Mouse (Mus musculus) embryonic facial prominence, embryonic 12.5 days (tissue): Measurements from ENCODE around the gene Wbp1l. TPM values are rescaled to one million over a fixed set of nuclear protein-coding genes. Genes with fewer than 3 reads are reported as not detected.

Source experiments
- ATAC-seq: fragments of 200-750 bp; cut with Nextera tagmentation; 2 replicates; pipeline ENCODE4 v1.8.0; 2017; ENCODE audit not compliant: insufficient number of reproducible peaks, insufficient read depth, low FRiP score, low TSS enrichment
- H3K27ac ChIP-seq: fragments of 300-500 bp; sonication (generic); 2 replicates; pipeline ENCODE4 v1.5.1; 2016; ENCODE audit warnings: mild to moderate bottlenecking
- H3K27me3 ChIP-seq: fragments of 300-500 bp; sonication (generic); 2 replicates; pipeline ENCODE4 v1.6.1; 2016; ENCODE audit warnings: mild to moderate bottlenecking, moderate library complexity
- H3K36me3 ChIP-seq: fragments of 300-500 bp; sonication (generic); 2 replicates; pipeline ENCODE4 v1.6.1; 2016; ENCODE audit warnings: mild to moderate bottlenecking
- H3K4me1 ChIP-seq: fragments of 300-500 bp; sonication (generic); 2 replicates; pipeline ENCODE4 v1.6.1; 2016
- H3K4me2 ChIP-seq: fragments of 300-500 bp; sonication (generic); replicated peaks from 2 replicates; pipeline ENCODE4 v1.6.1; 2016; ENCODE audit warnings: mild to moderate bottlenecking, moderate library complexity
- H3K4me3 ChIP-seq: fragments of 300-500 bp; sonication (generic); 2 replicates; pipeline ENCODE4 v1.5.1; 2016; ENCODE audit warnings: mild to moderate bottlenecking
- H3K9ac ChIP-seq: fragments of 300-500 bp; sonication (generic); 2 replicates; pipeline ENCODE4 v1.6.1; 2016; ENCODE audit warnings: mild to moderate bottlenecking, moderate library complexity
- H3K9me3 ChIP-seq: fragments of 300-500 bp; sonication (generic); 2 replicates; pipeline ENCODE4 v1.6.1; 2016; ENCODE audit warnings: mild to moderate bottlenecking, moderate library complexity
- WGBS: fragments of 180-500 bp; shearing (Covaris S2); methylation state at CpG from one replicate; pipeline ENCODE4 v1.1.7; 2016; 5-methylcytosine and 5-hydroxymethylcytosine counted together
- polyA plus RNA-seq: library from polyadenylated mRNA; unstranded; fragments of >200 nt; fragmentation: Nextera tagmentation; extraction: Ambion mirVana; gene quantifications from 2 replicates; pipeline ENCODE4 v1.2.1, GENCODE M21; 2016

Wbp1l gene
- polyA plus RNA-seq, 1 experiment from 2014 or later: 52.5 TPM

- H3K27ac ChIP-seq: no peak overlapping the region
- no peaks in the 10 kb centered on the region for H3K27me3 ChIP-seq
- H3K4me2 ChIP-seq: peak overlapping the region; percentile 73
- 0 out of 2 replicates have a peak, but pooled peaks cover 6% of the 10 kb centered on the region for H3K36me3 ChIP-seq
- no peaks in the 10 kb centered on the region for H3K9me3 ChIP-seq
- 16% methylated on average over 10 of the region's 10 CpGs for WGBS
- H3K4me3 ChIP-seq: peak overlapping the region; percentile 80
- no peak for ATAC-seq
- peaks cover 17% of the 10 kb centered on the region for H3K4me1 ChIP-seq
- H3K9ac ChIP-seq: peak overlapping the region; percentile 79; the same call in 1 of the 2 replicates
Measured at GRCm38 (mm10) chr19:46571878-46572244, 27.0 kb upstream of the Wbp1l start.

GRCm38 (mm10) chr19:46572548-46572947 is 26.3 kb upstream of the Wbp1l start:
- ATAC-seq: peak; percentile 25
- Histone ChIP-seq H3K9me3 (no peaks in the 10 kb centered on the region), H3K4me3 (peak overlapping the region; percentile 80), H3K36me3 (0 out of 2 replicates have a peak, but pooled peaks cover 2% of the 10 kb centered on the region), H3K4me1 (peaks cover 17% of the 10 kb centered on the region), H3K4me2 (peak overlapping the region; percentile 73), H3K27me3 (no peaks in the 10 kb centered on the region), H3K9ac (peak overlapping the region; percentile 79), H3K27ac (peak overlapping the region; percentile 80)
- 1% methylated on average over 17 of the region's 17 CpGs for WGBS

- Histone ChIP-seq H3K4me2 (peak within 1 kb of the TSS; percentile 73), H3K4me1 (peaks cover 17% of the 10 kb centered on the region), H3K9me3 (no peaks in the 10 kb centered on the region), H3K27me3 (no peaks in the 10 kb centered on the region), H3K27ac (peak within 1 kb of the TSS; percentile 80), H3K4me3 (peak within 1 kb of the TSS; percentile 80), H3K9ac (peak within 1 kb of the TSS; percentile 79), H3K36me3 (no peaks in the 10 kb centered on the region)
- under 1% methylated on average over 67 of the region's 67 CpGs for WGBS
- ATAC-seq: peak; percentile 95
Measured at GRCm38 (mm10) chr19:46572951-46573937, 25.6 kb upstream of the Wbp1l start, which contains the start of the genes Arl3 and Sfxn2. Gene Arl3, minus strand, starts transcription at chr19:46573198. Gene Sfxn2, plus strand, starts transcription at chr19:46573365.

- Histone ChIP-seq H3K36me3 (no peaks in the 10 kb centered on the region), H3K27me3 (no peaks in the 10 kb centered on the region), H3K4me3 (peak overlapping the region; percentile 80), H3K4me2 (peak overlapping the region; percentile 73), H3K9me3 (no peaks in the 10 kb centered on the region), H3K4me1 (peaks cover 17% of the 10 kb centered on the region), H3K9ac (peak overlapping the region; percentile 69), H3K27ac (no peak overlapping the region)
- no peak for ATAC-seq
- 46% methylated on average over 6 of the region's 6 CpGs for WGBS
Measured at GRCm38 (mm10) chr19:46573990-46574389, 24.9 kb upstream of the Wbp1l start.

- Histone ChIP-seq H3K9ac (no peak overlapping the region), H3K27ac (no peak overlapping the region), H3K36me3 (no peaks in the 10 kb centered on the region), H3K27me3 (no peaks in the 10 kb centered on the region), H3K4me2 (no peak overlapping the region), H3K4me3 (no peak overlapping the region), H3K4me1 (peaks cover 17% of the 10 kb centered on the region), H3K9me3 (no peaks in the 10 kb centered on the region)
- WGBS: 47% methylated on average over 4 of the region's 4 CpGs
- no peak for ATAC-seq
Measured at GRCm38 (mm10) chr19:46575196-46575595, 23.7 kb upstream of the Wbp1l start.

- H3K36me3 ChIP-seq: peaks cover 55% of the 10 kb centered on the region
- H3K27ac ChIP-seq: no peak overlapping the region
- no peaks in the 10 kb centered on the region for H3K9me3 ChIP-seq
- 62% methylated on average over 13 of the region's 13 CpGs for WGBS
- H3K4me2 ChIP-seq: no peak overlapping the region
- no peak for ATAC-seq
- no peaks in the 10 kb centered on the region for H3K27me3 ChIP-seq
- no peak overlapping the region for H3K9ac ChIP-seq
- H3K4me3 ChIP-seq: no peak overlapping the region
- no peaks in the 10 kb centered on the region for H3K4me1 ChIP-seq
Measured at GRCm38 (mm10) chr19:46587823-46588508, 10.9 kb upstream of the Wbp1l start.

GRCm38 (mm10) chr19:46591575-46591974 is 7.3 kb upstream of the Wbp1l start:
- H3K27ac ChIP-seq: no peak overlapping the region
- H3K27me3 ChIP-seq: no peaks in the 10 kb centered on the region
- no peak overlapping the region for H3K4me2 ChIP-seq
- H3K36me3 ChIP-seq: peaks cover 63% of the 10 kb centered on the region
- no peaks in the 10 kb centered on the region for H3K9me3 ChIP-seq
- no peaks in the 10 kb centered on the region for H3K4me1 ChIP-seq
- 90% methylated on average over 6 of the region's 6 CpGs for WGBS
- H3K4me3 ChIP-seq: no peak overlapping the region
- no peak for ATAC-seq
- no peak overlapping the region for H3K9ac ChIP-seq

GRCm38 (mm10) chr19:46592751-46593439 is 6.0 kb upstream of the Wbp1l start:
- Histone ChIP-seq H3K27me3 (no peaks in the 10 kb centered on the region), H3K4me2 (no peak overlapping the region), H3K4me3 (no peak overlapping the region), H3K4me1 (no peaks in the 10 kb centered on the region), H3K9me3 (no peaks in the 10 kb centered on the region), H3K9ac (no peak overlapping the region), H3K27ac (no peak overlapping the region), H3K36me3 (peaks cover 57% of the 10 kb centered on the region)
- no peak for ATAC-seq
- WGBS: 91% methylated on average over 9 of the region's 9 CpGs

GRCm38 (mm10) chr19:46598187-46598586 is 697 bp upstream of the Wbp1l start:
- ATAC-seq: no peak
- Histone ChIP-seq H3K4me3 (no peak overlapping the region), H3K27ac (no peak overlapping the region), H3K36me3 (peaks cover 11% of the 10 kb centered on the region; the same call in 1 of the 2 replicates), H3K27me3 (no peaks in the 10 kb centered on the region), H3K4me1 (peaks cover 13% of the 10 kb centered on the region), H3K4me2 (peak overlapping the region; percentile 86; the same call in 1 of the 2 replicates), H3K9me3 (no peaks in the 10 kb centered on the region), H3K9ac (no peak overlapping the region)
- 77% methylated on average over 4 of the region's 4 CpGs for WGBS

GRCm38 (mm10) chr19:46599375-46600256 is 732 bp downstream of the Wbp1l start:
- Histone ChIP-seq H3K4me3 (peak overlapping the region; percentile 99), H3K4me1 (peaks cover 13% of the 10 kb centered on the region), H3K27me3 (no peaks in the 10 kb centered on the region), H3K9ac (peak overlapping the region; percentile 80), H3K4me2 (peak overlapping the region; percentile 86), H3K36me3 (peaks cover 9% of the 10 kb centered on the region), H3K9me3 (no peaks in the 10 kb centered on the region), H3K27ac (peak overlapping the region; percentile 54; the same call in 1 of the 2 replicates)
- ATAC-seq: peak; percentile 19; the same call in 1 of the 2 replicates
- WGBS: 19% methylated on average over 22 of the region's 22 CpGs
